Mouse (Mus musculus): ENCODE measurements at regions not wholly inside any gene's neighbourhood (a gene's known extent, or its start where the extent isn't known, plus 50 kb on each side); places are given as distances from the start of the nearest gene placed in this dataset.

DNA sequence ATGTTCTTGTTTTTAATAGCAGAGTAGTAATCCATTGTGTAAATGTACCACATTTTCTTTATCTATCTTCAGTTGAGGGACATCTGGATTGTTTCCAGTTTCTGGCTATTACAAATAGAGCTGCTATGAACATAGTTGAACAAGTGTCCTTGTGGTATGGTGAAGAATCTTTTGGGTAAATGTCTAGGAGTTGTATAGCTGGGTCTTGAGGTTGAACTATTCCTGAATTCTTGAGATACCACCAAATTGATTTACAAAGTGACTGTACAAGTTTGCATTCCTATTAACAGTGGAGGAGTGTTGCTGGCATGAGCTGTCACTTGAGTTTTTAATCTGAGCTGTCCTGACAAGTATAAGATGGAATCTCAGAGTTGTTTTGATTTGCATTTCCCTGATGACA is 76.0 kb upstream of the Zfp648 start:
- Histone ChIP-seq H3K4me3 (no peak overlapping the region), H3K27me3 (replicated peaks) (no peaks in the 10 kb centered on the region), H3K9ac (no peak overlapping the region), H3K4me1 (no peaks in the 10 kb centered on the region), H3K36me3 (no peaks in the 10 kb centered on the region), H3K27ac (replicated peaks) (no peak overlapping the region), H3K4me2 (no peak overlapping the region), H3K9me3 (no peaks in the 10 kb centered on the region)
- no peak for ATAC-seq (ENCODE audit: extremely low read depth, insufficient number of reproducible peaks, low FRiP score, low TSS enrichment)

DNA sequence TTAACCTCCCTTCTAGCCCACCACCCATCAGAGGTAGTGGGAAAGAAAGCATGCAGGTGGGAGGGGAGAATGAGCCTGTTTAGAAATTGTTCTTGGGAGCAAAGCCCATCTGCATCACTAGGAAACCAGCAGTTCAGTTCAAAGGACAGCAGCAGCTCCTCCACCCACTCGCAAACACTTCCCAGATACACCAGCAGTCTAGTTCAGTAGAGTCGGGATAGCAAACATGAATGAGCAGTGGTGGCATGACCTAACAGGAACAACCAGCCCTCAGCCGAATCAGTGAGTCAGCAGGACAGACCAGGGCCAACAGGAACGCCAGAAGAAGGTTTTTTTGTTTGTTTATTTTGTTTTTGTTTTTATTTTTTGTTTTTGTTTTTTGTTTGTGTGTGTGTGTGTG is 74.5 kb upstream of the Zfp648 start:
- Histone ChIP-seq H3K4me2 (no peak overlapping the region), H3K4me1 (no peaks in the 10 kb centered on the region), H3K9me3 (no peaks in the 10 kb centered on the region), H3K9ac (no peak overlapping the region), H3K4me3 (no peak overlapping the region), H3K27ac (replicated peaks) (no peak overlapping the region), H3K36me3 (no peaks in the 10 kb centered on the region), H3K27me3 (replicated peaks) (no peaks in the 10 kb centered on the region)
- ATAC-seq (ENCODE audit: extremely low read depth, insufficient number of reproducible peaks, low FRiP score, low TSS enrichment): no peak
- 70% methylated on average over 4 of the region's 4 CpGs for WGBS

DNA sequence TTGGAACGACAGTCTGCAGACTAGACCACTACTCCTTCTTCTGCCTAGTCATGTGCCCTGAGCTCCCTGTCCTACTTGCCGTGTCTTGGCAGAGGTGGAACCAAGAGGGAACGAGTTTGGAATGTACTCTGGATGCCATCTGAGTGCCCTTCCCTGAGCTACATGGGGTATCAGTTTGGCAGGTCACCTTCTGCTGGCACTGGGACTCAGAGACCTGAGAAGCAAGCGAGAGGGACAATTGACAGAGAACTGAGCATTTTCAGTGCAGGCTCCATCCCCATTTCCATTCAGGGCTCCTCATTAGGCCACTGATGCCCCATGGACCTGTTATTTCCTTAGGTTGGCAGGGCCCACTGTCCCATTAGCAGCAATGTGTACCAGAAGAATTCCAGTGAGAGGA is 61.5 kb upstream of the Zfp648 start:
- no peak overlapping the region for H3K4me2 ChIP-seq
- H3K4me1 ChIP-seq: peaks cover 8% of the 10 kb centered on the region
- WGBS: 69% methylated on average over 4 of the region's 4 CpGs
- H3K9ac ChIP-seq: no peak overlapping the region
- no peaks in the 10 kb centered on the region for H3K9me3 ChIP-seq
- no peaks in the 10 kb centered on the region for H3K36me3 ChIP-seq
- H3K27me3 ChIP-seq (replicated peaks): no peaks in the 10 kb centered on the region
- no peak for ATAC-seq (ENCODE audit: extremely low read depth, insufficient number of reproducible peaks, low FRiP score, low TSS enrichment)
- H3K27ac ChIP-seq (replicated peaks): no peak overlapping the region
- H3K4me3 ChIP-seq: no peak overlapping the region

DNA sequence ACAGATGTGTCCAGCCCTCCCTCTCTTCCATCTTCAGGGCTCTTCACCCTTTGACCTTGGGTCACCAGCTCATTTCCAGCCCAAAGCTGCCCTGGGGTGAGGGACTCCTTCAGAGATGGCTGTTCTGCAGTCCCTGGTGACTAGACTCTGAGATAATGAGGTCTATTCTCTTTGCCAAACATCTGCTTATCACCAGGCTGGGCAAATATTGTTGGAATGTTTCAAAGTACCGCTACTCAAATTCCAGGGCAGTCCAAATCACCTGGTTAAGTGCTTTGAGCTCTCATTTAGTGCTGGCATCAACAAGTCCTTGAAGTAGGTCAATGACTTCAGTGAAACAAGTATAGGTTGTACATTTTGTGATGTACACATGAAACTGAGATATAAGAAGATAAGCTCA is 57.3 kb upstream of the Zfp648 start:
- no peaks in the 10 kb centered on the region for H3K9me3 ChIP-seq
- ATAC-seq (ENCODE audit: extremely low read depth, insufficient number of reproducible peaks, low FRiP score, low TSS enrichment): no peak
- H3K4me3 ChIP-seq: no peak overlapping the region
- WGBS: 11% methylated on average over 1 of the region's 1 CpGs
- H3K27me3 ChIP-seq (replicated peaks): no peaks in the 10 kb centered on the region
- no peak overlapping the region for H3K27ac ChIP-seq (replicated peaks)
- no peak overlapping the region for H3K9ac ChIP-seq
- no peaks in the 10 kb centered on the region for H3K36me3 ChIP-seq
- H3K4me2 ChIP-seq: no peak overlapping the region
- peaks cover 5% of the 10 kb centered on the region; the same call in 1 of the 2 replicates for H3K4me1 ChIP-seq

DNA sequence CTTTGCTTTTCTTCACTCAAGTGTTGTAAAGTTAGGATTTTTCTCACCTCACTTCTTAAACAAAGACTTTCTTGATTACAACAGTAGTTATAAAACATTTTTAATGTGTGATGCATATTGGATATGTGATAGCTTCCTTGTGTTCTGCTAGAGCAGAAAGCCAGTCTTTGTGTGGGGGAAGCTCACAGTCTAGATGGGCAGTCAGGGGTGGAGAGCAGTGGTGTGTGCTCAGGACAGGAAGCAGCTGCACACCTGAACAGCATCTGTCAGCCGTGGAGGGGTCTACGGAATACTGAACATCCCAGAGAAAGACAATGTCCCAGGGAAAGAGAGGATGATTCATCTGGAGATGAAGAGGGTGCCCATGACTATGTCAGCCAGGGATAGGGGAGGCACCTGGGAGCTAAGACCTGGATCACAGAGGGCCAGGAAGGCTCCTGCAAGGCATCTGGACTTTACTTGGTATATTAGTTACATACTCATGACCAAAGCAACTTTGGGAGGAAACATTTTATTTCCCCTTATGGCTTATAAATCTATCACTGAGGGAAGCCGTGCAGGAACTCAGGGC is 53.9 kb upstream of the Zfp648 start:
- H3K9ac ChIP-seq: no peak overlapping the region
- no peak overlapping the region for H3K27ac ChIP-seq (replicated peaks)
- no peak overlapping the region for H3K4me2 ChIP-seq
- H3K4me3 ChIP-seq: no peak overlapping the region
- WGBS: 80% methylated on average over 3 of the region's 3 CpGs
- ATAC-seq (ENCODE audit: extremely low read depth, insufficient number of reproducible peaks, low FRiP score, low TSS enrichment): no peak
- H3K9me3 ChIP-seq: no peaks in the 10 kb centered on the region
- H3K4me1 ChIP-seq: peaks cover 26% of the 10 kb centered on the region
- no peaks in the 10 kb centered on the region for H3K36me3 ChIP-seq
- no peaks in the 10 kb centered on the region for H3K27me3 ChIP-seq (replicated peaks)

DNA sequence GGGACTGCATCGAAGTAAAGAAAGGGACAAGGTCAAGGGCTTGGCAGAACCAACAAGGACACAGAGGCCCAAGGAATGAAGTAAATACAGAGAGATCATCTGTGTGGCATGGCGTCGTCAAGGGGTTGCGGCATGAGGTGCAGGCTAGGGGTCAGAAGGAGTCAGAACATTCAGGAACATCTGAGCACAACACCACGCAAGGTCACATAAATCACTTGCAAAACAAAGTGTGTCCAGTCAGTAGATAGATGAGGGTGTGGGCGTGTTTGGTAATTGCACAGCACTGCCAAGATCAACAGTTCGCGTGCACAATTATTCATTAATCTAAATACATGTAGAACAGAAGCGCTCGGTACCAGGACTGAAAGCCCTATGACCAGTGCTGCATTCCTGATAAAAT is 52.0 kb upstream of the Zfp648 start:
- no peak overlapping the region for H3K27ac ChIP-seq (replicated peaks)
- no peak overlapping the region for H3K9ac ChIP-seq
- H3K4me3 ChIP-seq: no peak overlapping the region
- no peaks in the 10 kb centered on the region for H3K27me3 ChIP-seq (replicated peaks)
- 78% methylated on average over 10 of the region's 10 CpGs for WGBS
- ATAC-seq (ENCODE audit: extremely low read depth, insufficient number of reproducible peaks, low FRiP score, low TSS enrichment): no peak
- peaks cover 23% of the 10 kb centered on the region for H3K4me1 ChIP-seq
- H3K4me2 ChIP-seq: no peak overlapping the region
- no peaks in the 10 kb centered on the region for H3K36me3 ChIP-seq
- no peaks in the 10 kb centered on the region for H3K9me3 ChIP-seq

DNA sequence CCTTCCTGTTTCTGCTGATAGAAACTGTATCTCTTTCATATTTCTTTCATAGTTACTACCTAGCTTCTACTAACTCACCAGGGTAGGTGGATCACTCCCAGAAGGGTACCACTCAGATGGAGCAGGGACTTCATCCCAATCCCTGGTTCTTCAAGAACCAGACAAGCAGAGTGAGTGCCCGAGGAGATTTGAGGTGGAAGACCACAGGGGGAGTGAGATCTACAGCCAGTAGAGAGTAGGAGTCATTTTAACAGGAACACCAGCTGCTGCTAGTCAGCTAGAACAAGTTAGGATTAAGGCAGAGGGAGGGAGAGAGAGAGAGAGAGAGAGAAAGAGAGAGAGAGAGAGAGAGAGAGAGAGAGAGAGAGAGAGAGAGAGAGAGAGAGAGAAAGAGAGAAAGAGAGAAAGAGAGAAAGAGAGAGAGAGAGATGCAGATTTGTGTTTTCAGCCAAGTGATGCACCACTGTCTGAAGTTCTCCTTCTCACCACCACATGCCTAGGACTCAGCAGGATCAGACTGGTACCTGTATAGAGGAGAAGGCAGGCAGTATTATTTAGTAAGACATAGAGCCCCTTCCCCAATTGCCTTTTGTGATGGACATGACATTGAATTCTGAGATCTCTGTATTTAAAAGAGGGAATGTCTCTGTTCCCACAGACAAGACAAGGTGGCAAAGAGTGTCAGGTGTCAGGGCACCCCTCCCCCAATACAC is 51.4 kb upstream of the Zfp648 start:
- H3K9me3 ChIP-seq: no peaks in the 10 kb centered on the region
- no peak overlapping the region for H3K4me3 ChIP-seq
- peaks cover 23% of the 10 kb centered on the region for H3K4me1 ChIP-seq
- peak overlapping the region; percentile 66 for H3K27ac ChIP-seq (replicated peaks)
- no peak for ATAC-seq (ENCODE audit: extremely low read depth, insufficient number of reproducible peaks, low FRiP score, low TSS enrichment)
- WGBS: 61% methylated on average over 1 of the region's 1 CpGs
- no peaks in the 10 kb centered on the region for H3K36me3 ChIP-seq
- H3K9ac ChIP-seq: no peak overlapping the region
- H3K27me3 ChIP-seq (replicated peaks): no peaks in the 10 kb centered on the region
- H3K4me2 ChIP-seq: peak overlapping the region; percentile 47

DNA sequence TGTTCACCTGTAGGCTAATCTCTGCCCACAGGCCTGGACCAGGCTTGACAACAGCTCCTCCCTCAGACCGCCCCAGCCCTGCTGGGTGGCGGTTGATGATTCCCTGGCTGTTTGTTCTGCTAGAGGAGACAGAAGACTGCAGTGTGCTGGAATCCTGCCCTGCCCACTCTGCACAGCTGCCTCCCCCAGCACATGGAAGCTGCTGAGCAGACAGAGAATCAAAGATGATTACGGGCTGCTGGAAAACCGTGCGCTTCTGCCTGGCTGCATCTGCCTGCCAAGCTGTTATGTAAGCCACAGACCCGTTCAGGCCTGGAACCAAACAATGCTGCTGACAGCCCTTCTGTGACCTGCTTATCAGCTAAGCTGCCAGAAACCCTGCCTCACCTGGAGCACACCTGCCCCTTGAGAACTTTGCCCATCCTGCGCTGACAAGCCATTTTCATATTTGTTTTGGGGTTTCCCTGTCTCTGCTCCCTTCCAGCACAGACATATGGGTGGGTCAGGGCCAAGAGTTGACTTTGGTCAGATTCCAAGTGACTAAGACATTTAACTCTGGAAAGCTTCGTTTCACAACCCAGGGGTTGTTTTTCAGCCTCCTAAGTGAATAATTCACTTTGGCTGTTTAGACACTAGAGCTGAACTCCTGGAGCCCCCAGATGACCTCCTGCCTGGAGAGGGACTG is 50.7 kb upstream of the Zfp648 start:
- Histone ChIP-seq H3K27me3 (replicated peaks) (no peaks in the 10 kb centered on the region), H3K36me3 (no peaks in the 10 kb centered on the region), H3K4me3 (no peak overlapping the region), H3K4me2 (peak overlapping the region; percentile 47), H3K9me3 (no peaks in the 10 kb centered on the region), H3K9ac (no peak overlapping the region), H3K4me1 (peaks cover 23% of the 10 kb centered on the region), H3K27ac (replicated peaks) (peak overlapping the region; percentile 66)
- WGBS: 21% methylated on average over 8 of the region's 8 CpGs
- ATAC-seq (ENCODE audit: extremely low read depth, insufficient number of reproducible peaks, low FRiP score, low TSS enrichment): peak; percentile 68

All from heart, embryonic 13.5 days (tissue).